Mouse (Mus musculus): ENCODE measurements around the gene Il1b.

The Il1b gene

DNA sequence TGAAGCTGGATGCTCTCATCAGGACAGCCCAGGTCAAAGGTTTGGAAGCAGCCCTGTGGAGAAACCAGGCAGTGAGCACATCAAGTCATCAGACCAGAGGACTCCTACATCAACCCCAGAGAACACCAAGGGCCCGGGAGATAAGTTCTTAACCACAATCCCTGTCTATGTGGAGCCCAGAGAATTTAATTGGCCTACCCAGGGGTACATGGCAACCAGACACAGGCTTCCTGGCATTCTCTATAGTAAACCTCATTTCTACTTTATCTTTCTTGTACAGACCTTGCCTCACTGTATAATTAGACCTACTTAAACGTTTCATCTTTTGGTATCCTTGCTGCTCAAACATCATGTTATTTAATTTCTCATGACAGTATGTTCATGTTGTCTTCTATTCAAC, 2.8 kb downstream of the Il1b start:
- DNase-seq (ENCODE audit: low spot score), result no peak

DNA sequence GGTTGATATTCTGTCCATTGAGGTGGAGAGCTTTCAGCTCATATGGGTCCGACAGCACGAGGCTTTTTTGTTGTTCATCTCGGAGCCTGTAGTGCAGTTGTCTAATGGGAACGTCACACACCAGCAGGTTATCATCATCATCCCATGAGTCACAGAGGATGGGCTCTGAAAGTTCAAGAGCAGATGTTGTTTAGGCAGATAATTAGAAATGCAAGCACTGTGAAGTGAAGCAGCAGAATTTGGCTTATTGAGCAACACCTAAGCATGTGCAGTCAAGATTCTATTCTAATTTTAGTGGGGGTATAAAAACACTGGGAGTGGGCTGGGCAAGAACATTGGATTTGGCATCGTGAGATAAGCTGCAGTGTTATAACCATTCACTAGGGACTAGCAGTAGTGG, 3.7 kb downstream of the Il1b start:
- DNase-seq (ENCODE audit: low spot score), result no peak

DNA sequence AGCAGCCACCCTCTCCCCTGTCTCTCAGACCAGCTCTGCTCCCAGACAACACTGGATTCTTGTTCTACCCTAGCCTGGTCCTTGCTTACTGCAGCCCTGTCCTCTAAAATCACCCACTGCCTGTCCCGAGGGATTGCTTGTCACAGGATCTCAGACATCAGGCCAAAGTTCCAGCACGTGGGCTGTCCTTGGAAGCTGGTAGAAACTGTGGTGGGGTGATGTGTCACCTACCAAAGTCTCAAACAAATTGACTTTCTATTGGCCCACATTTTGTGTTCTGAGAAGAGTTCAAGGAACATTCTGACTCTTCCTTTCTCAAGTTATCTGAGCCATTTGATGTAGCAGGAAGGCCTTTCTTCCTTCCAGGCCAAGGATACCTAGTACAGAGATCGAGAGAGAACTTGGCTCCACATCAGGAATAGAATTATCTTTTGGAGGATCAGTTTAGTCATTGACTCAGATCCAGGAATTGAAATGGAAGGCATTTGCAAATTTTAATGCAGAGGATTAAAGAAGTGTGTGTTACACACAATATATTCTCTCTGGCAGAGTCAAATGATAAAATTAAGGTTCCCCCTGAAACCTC, 9.9 kb downstream of the Il1b start:
- DNase-seq (ENCODE audit: low spot score), result no peak

DNA sequence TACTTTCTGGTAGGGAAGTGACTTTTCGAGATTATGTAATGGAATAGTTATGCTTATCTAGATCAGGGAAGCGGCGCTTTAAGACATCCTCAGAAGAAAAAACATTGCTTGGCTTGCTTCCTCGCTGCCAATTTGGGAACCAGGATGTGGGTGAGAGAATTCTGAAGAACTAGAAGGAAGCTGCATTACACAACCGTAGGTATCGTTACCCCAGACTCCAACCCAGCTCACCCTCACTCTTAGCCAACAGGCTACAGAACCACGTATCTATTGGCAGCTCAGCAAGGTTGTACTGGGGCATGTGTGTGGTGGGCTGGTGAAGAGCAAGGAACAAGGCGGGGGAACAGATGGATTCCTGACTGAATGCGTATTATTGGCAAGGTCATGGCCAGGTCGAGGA, 10.7 kb downstream of the Il1b start:
- no peak for DNase-seq (ENCODE audit: low spot score)

- no peak for DNase-seq (ENCODE audit: low spot score)
Measured at GRCm38 (mm10) chr2:129338138-129338621, 32.8 kb downstream of the Il1b start.

- DNase-seq (ENCODE audit: low spot score), result no peak
Measured at GRCm38 (mm10) chr2:129333471-129333870, 37.5 kb downstream of the Il1b start.

DNA sequence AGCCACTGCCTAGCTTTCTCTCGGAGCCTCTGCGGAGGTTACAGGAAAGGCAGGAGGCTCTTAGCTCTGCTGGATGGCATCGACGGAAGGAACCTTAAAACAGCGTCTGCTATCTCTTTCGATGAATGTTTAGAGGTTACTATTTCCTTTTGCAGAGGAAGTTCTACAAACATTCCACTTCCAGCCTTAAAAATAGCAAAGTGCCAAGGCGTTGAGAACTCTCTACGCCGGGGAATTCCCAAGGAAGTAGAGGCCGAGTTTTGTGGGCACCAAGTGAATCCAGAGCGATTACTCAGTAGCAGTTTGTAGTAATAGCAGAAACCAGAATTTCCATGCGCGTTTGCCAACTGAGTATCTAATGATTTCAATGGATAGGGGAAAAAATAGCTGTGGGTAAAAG, 40.4 kb downstream of the Il1b start:
- DNase-seq (ENCODE audit: low spot score), result no peak

DNA sequence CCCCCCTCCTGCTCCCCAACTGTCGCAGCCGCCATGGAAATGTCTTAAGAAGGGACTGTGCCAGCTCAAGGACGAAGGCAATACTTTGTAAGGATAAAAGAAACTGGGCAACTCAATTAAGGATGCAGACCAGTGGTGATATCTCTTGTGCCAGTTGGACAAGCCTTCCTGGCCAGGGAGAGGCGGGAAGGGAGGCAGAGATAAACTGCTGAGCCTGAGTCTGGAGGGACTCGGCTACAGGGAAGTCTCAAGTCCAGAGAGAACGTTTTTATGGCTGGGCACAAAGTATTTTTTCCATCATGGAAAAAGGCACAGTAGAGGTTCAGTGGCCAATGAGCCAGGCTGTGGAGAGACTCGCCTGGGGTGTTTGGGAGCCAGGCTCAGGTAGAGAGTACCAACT, 40.9 kb downstream of the Il1b start:
- DNase-seq (ENCODE audit: low spot score), result peak; percentile 21

GRCm38 (mm10) chr2:129328238-129328637, 42.7 kb downstream of the Il1b start:
- DNase-seq (ENCODE audit: low spot score), result no peak

DNA sequence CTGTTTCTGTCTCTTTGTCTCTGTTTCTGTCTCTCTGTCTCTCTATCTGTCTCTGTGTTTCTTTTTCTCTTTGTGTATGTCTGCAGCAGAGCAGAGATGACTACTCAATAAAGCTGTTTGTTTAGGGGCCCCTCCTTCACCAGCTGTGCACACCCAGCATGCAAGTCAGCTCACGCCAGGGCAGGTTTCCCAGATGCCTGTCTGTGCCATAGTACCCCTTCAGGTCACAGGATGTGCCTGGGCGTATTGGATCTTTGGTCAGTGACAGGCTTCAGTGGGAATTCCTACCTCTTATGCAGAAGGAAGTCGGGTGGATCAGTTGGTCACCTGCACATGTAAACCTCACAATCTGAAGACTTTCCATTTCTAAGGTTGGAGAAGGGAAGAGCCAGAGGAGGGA, 46.7 kb downstream of the Il1b start:
- DNase-seq (ENCODE audit: low spot score), result no peak

- DNase-seq (ENCODE audit: low spot score), result no peak
Measured at GRCm38 (mm10) chr2:129322117-129322635, 48.8 kb downstream of the Il1b start.

DNA sequence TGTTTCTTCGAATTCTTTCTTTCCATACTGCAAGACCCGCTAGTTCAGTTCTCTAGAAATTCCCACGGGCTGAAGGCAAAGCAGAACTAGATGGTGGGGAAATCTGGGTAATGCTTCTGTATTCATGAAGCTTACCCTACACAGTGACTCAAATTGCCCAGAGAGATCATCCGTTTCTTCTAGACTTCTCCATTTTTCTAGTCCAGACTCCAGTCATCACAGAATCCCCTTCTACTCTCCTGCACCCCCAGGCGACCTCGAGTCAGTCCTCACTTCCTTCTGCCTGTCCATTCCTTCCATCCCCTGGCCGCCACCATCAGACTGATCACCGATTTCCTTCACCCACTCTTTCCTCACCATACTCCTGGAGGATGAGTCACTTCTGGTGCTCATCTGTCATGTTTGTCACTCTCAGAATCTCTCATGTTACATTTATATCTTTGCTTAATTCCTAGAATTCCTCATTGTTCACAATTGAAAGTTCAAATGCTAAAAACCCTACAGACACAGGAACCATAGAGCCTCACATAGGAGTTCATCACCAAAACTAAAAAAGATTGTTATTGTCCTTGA, 50.8 kb downstream of the Il1b start:
- no peak for DNase-seq (ENCODE audit: low spot score)

- no peak for DNase-seq (ENCODE audit: low spot score)
Measured at GRCm38 (mm10) chr2:129315831-129316230, 55.1 kb downstream of the Il1b start.

GRCm38 (mm10) chr2:129314880-129315279, 56.1 kb downstream of the Il1b start:
- DNase-seq (ENCODE audit: low spot score), result no peak

Data from testis, postnatal 14 days (tissue).